Mouse (Mus musculus) 416B (cell line): ENCODE measurements around the gene Nacc1.
A peak's percentile ranks its signal among the peaks of the same experiment; 100 is the strongest.
"Not testable (repeated sequence)": the region's sequence is repeated elsewhere in the genome, so short reads cannot be mapped to it uniquely, and the experiment has no call there.

Experiments used
- DNase-seq: peaks from one replicate; pipeline ENCODE4 v3.0.0; 2011; ENCODE audit warnings: low read depth

The Nacc1 gene

GRCm38 (mm10) chr8:84640617-84641294 lies 46.9 kb downstream of the Nacc1 start:
- DNase-seq = peak; percentile 37

GRCm38 (mm10) chr8:84640010-84640588 lies 47.6 kb downstream of the Nacc1 start:
- DNase-seq = no peak

- DNase-seq = peak; percentile 89
Measured at GRCm38 (mm10) chr8:84639162-84640009, 48.3 kb downstream of the Nacc1 start.

GRCm38 (mm10) chr8:84638555-84639161 lies 49.0 kb downstream of the Nacc1 start:
- DNase-seq = no peak

- DNase-seq = peak; percentile 45
Measured at GRCm38 (mm10) chr8:84637946-84638554, 49.6 kb downstream of the Nacc1 start.

GRCm38 (mm10) chr8:84636051-84636691 lies 51.5 kb downstream of the Nacc1 start:
- DNase-seq = no peak

- DNase-seq = no peak
Measured at GRCm38 (mm10) chr8:84635397-84636050, 52.1 kb downstream of the Nacc1 start.

- no peak for DNase-seq
Measured at GRCm38 (mm10) chr8:84634849-84635304, 52.8 kb downstream of the Nacc1 start.

- DNase-seq = no peak
Measured at GRCm38 (mm10) chr8:84633841-84634584, 53.6 kb downstream of the Nacc1 start.

GRCm38 (mm10) chr8:84631813-84632212 lies 55.8 kb downstream of the Nacc1 start:
- no peak for DNase-seq

- no peak for DNase-seq
Measured at GRCm38 (mm10) chr8:84630145-84630544, 57.5 kb downstream of the Nacc1 start.

- DNase-seq = no peak
Measured at GRCm38 (mm10) chr8:84629586-84629985, 58.1 kb downstream of the Nacc1 start.

GRCm38 (mm10) chr8:84623425-84623824 lies 64.2 kb downstream of the Nacc1 start:
- not testable (repeated sequence) for DNase-seq

- peak; percentile 11 for DNase-seq
Measured at GRCm38 (mm10) chr8:84621102-84621625, 66.5 kb downstream of the Nacc1 start.
